Mouse (Mus musculus) limb, embryonic 10.5 days (tissue): Measurements from ENCODE around the gene Sarnp. TPM values are rescaled to one million over a fixed set of nuclear protein-coding genes. Genes with fewer than 3 reads are reported as not detected.
"Not testable (repeated sequence)": the region's sequence is repeated elsewhere in the genome, so short reads cannot be mapped to it uniquely, and the experiment has no call there.

Experiments used
- DNase-seq: peaks from one replicate; pipeline ENCODE4 v3.0.0-alpha.2; 2017; ENCODE audit warnings: low spot score
- H3K27ac ChIP-seq: fragments of 300-500 bp; sonication (generic); 2 replicates; pipeline ENCODE4 v1.5.1; 2016; ENCODE audit warnings: mild to moderate bottlenecking
- H3K27me3 ChIP-seq: fragments of 300-500 bp; sonication (generic); 2 replicates; pipeline ENCODE4 v1.6.1; 2016; ENCODE audit warnings: low read depth, mild to moderate bottlenecking; ENCODE audit not compliant: poor library complexity, severe bottlenecking
- H3K36me3 ChIP-seq: fragments of 300-500 bp; sonication (generic); 2 replicates; pipeline ENCODE4 v1.6.1; 2016; ENCODE audit warnings: mild to moderate bottlenecking, moderate library complexity
- H3K4me1 ChIP-seq: fragments of 300-500 bp; sonication (generic); 2 replicates; pipeline ENCODE4 v1.6.1; 2016
- H3K4me3 ChIP-seq: fragments of 300-500 bp; sonication (generic); 2 replicates; pipeline ENCODE4 v1.5.1; 2016; ENCODE audit warnings: mild to moderate bottlenecking, moderate library complexity
- H3K9me3 ChIP-seq: fragments of 300-500 bp; sonication (generic); replicated peaks from 2 replicates; pipeline ENCODE4 v1.6.1; 2016; ENCODE audit warnings: mild to moderate bottlenecking
- WGBS: fragments of 180-500 bp; shearing (Covaris S2); methylation state at CpG from one replicate; pipeline ENCODE4 v1.1.7; 2016; 5-methylcytosine and 5-hydroxymethylcytosine counted together
- polyA plus RNA-seq: library from polyadenylated mRNA; unstranded; fragments of >200 nt; fragmentation: Nextera tagmentation; extraction: Ambion mirVana; gene quantifications from 2 replicates; pipeline ENCODE4 v1.2.1, GENCODE M21; 2016

Sarnp gene
- polyA plus RNA-seq, 1 experiment from 2014 or later, result 245 TPM

GRCm38 (mm10) chr10:128802956-128803355, 14.2 kb upstream of the Sarnp start:
- 57% methylated on average over 4 of the region's 4 CpGs for WGBS
- H3K4me3 ChIP-seq, result peak overlapping the region; percentile 79
- H3K27me3 ChIP-seq, result no peaks in the 10 kb centered on the region
- H3K27ac ChIP-seq, result no peak overlapping the region; the same call in 1 of the 2 replicates
- H3K4me1 ChIP-seq, result peaks cover 45% of the 10 kb centered on the region
- DNase-seq, result no peak
- H3K9me3 ChIP-seq, result no peaks in the 10 kb centered on the region
- peaks cover 50% of the 10 kb centered on the region for H3K36me3 ChIP-seq

DNA sequence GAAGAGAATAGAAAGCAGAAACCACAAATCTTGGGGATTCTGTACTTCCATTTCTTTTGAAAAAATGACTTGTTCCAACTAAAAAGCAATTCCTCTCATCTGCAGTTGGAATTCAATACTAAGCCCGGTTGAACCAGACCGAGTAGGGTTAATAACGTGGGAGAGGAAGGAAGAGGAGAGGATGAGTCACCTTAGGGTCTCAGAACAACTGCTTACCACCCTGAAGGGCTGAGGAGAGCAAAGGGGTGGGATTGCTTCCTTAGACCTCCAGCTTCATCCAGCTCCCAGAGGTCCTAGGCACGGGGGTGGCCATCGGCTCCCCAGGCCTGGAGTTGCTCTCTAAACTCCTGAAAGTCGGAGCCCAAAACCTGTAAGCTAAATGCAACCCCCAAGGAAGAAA, 13.8 kb upstream of the Sarnp start:
- peak overlapping the region; percentile 93 for H3K27ac ChIP-seq
- peaks cover 47% of the 10 kb centered on the region for H3K4me1 ChIP-seq
- no peaks in the 10 kb centered on the region for H3K9me3 ChIP-seq
- H3K36me3 ChIP-seq, result peaks cover 50% of the 10 kb centered on the region
- 20% methylated on average over 6 of the region's 6 CpGs for WGBS
- H3K27me3 ChIP-seq, result no peaks in the 10 kb centered on the region
- no peak for DNase-seq
- peak overlapping the region; percentile 79 for H3K4me3 ChIP-seq

- Histone ChIP-seq H3K27ac (peak within 1 kb of the TSS; percentile 93), H3K27me3 (no peaks in the 10 kb centered on the region), H3K4me3 (peak within 1 kb of the TSS; percentile 79), H3K4me1 (peaks cover 52% of the 10 kb centered on the region), H3K36me3 (peaks cover 55% of the 10 kb centered on the region), H3K9me3 (no peaks in the 10 kb centered on the region)
- 1% methylated on average over 14 of the region's 14 CpGs for WGBS
- peak; percentile 67 for DNase-seq
These were observed 13.3 kb upstream of the Sarnp start, which contains the start of gene Dnajc14 for GRCm38 (mm10) chr10:128803771-128804270. Gene Dnajc14 (plus strand): TSS chr10:128804062.

GRCm38 (mm10) chr10:128804271-128805091, 12.7 kb upstream of the Sarnp start, which contains the start of gene Tmem198b:
Gene Tmem198b (minus strand): TSS chr10:128804370.
- DNase-seq, result peak; percentile 83
- H3K36me3 ChIP-seq, result peaks cover 58% of the 10 kb centered on the region
- H3K9me3 ChIP-seq, result no peaks in the 10 kb centered on the region
- H3K4me1 ChIP-seq, result peaks cover 55% of the 10 kb centered on the region
- H3K27me3 ChIP-seq, result no peaks in the 10 kb centered on the region
- 0% methylated on average over 27 of the region's 28 CpGs for WGBS
- H3K27ac ChIP-seq, result peak within 1 kb of the TSS; percentile 93
- peak within 1 kb of the TSS; percentile 79 for H3K4me3 ChIP-seq

DNA sequence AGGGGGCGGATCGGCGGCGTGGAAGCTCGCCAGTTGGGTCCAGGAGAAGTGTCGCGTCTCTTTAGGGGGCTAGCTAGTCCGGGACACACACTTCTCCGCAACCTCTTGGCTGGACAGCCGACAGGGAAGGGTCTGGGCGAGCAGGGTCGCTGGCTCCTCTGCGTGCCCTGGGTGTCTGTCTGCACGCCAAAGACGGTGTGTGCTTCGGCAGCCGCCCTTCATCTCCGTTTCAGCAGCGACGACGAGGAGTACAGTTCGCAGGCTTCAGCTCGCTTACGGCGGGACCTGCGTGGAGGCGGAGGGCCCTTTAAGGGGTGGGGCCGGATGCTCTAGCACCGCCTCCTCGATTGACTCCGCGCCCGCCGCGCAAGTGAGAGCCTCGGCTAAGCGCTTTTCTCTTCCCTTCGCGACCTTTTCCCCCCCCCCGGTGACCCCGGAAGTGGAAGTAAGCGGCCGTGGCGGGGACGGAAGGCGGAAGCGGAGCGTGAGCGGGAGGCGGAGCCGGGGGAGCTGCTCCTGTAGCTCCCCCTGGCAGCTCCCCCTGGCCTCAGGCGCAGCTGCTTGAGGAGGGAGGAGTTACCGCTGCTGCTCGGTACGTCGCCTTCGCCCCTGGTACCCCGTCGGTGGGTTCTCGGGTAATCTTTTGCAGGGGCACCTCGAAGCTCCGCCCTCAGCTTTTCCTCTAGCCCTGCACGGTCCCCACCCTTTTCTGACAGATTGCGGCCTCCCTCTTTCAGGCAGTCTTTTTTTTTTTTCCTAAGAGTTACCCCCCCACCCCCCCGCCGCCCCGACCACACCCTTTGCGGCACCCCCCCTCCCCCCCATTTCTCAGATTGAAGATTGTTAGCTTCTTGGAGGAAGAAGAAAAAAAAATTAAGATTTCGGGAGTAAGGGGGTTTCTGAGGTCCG, 11.8 kb upstream of the Sarnp start:
- Histone ChIP-seq H3K36me3 (peaks cover 58% of the 10 kb centered on the region), H3K9me3 (no peaks in the 10 kb centered on the region), H3K27ac (peak overlapping the region; percentile 93), H3K4me1 (peaks cover 55% of the 10 kb centered on the region), H3K4me3 (peak overlapping the region; percentile 79), H3K27me3 (no peaks in the 10 kb centered on the region)
- under 1% methylated on average over 67 of the region's 70 CpGs for WGBS
- DNase-seq, result peak; percentile 99

DNA sequence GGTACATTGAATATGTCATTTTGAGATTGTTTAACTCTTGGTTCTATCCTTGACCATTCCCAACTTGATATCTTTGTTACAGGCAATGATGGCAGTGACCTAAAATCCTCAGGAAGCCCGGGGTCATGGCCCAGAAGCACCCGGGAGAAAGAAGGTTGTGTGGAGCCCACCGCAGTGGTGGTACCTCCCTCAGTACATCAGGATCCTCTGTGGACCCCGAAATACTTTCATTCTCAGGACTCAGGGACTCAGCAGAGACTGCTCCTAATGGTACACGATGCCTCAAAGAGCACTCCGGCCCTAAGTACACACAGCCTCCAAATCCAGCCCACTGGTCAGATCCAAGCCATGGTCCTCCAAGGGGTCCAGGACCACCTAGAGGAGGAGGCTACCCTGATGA, 11.0 kb upstream of the Sarnp start:
- Histone ChIP-seq H3K36me3 (peaks cover 52% of the 10 kb centered on the region), H3K27me3 (no peaks in the 10 kb centered on the region), H3K27ac (peak overlapping the region; percentile 93), H3K4me3 (peak overlapping the region; percentile 79), H3K4me1 (peaks cover 55% of the 10 kb centered on the region), H3K9me3 (no peaks in the 10 kb centered on the region)
- WGBS, result 67% methylated on average over 6 of the region's 6 CpGs
- no peak for DNase-seq

DNA sequence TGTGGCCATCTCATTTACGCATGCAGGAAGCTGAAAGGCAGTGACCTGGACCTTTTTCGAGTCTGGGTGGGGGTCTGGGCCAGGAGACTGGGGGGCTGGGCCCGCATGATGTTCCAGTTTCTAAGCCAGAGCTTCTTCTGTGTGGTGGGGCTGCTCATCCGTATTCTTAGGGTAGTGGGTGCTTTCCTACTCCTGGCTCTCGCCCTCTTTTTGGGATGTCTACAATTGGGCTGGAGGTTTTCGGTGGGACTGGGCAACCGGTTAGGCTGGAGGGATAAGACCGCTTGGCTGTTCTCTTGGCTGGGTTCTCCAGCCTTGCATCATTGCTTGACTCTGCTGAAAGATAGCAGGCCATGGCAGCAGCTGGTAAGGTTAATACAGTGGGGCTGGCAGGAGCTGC, 10.1 kb upstream of the Sarnp start:
- H3K36me3 ChIP-seq, result peaks cover 43% of the 10 kb centered on the region
- no peak for DNase-seq
- H3K9me3 ChIP-seq, result no peaks in the 10 kb centered on the region
- H3K27ac ChIP-seq, result 0 out of 2 replicates have a peak overlapping the region, but pooled peaks have one; percentile 37
- WGBS, result 93% methylated on average over 8 of the region's 8 CpGs
- peak overlapping the region; percentile 79 for H3K4me3 ChIP-seq
- peaks cover 53% of the 10 kb centered on the region for H3K4me1 ChIP-seq
- H3K27me3 ChIP-seq, result no peaks in the 10 kb centered on the region

- DNase-seq, result no peak
- Histone ChIP-seq H3K4me3 (no peak overlapping the region), H3K27ac (no peak overlapping the region), H3K27me3 (no peaks in the 10 kb centered on the region), H3K36me3 (peaks cover 63% of the 10 kb centered on the region), H3K9me3 (no peaks in the 10 kb centered on the region), H3K4me1 (peaks cover 13% of the 10 kb centered on the region)
- WGBS, result 90% methylated on average over 4 of the region's 4 CpGs
These were observed 3.1 kb downstream of the Sarnp start for GRCm38 (mm10) chr10:128820217-128820616.

DNA sequence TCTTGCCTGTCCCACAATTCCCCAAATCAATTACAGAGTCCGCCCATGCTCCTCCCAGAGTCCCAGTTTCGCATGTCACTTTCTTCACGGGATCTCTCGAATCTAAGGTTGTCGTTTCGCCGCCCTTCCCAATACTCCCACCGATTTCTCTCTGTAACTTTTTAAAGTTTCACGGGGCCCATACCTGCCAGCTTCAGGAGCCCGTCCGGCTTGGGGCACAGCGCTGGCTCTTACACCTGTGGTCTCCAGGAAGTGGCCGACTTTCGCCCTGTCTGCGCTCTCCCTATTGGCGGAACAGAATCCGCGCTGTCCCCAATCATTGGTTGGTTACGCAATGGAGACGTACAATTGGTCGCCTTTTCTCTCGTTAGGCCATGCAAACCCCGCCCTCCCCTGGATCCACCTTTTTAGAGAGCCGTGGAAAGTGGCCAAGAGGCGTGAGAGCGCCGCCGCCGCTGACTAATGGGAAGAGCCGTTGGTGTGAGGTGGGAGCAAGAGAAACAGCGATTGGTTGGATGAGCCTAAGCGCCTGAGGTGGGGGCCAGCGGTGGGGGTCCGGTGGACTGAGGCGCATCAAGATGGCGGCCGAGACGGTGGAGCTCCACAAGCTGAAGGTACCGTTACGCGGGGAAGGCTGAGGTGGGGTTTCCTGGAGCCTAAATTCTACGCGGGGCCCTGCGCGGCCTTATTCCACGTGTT, 4.4 kb downstream of the Sarnp start, which contains the start of gene Ormdl2:
TSS of gene Ormdl2 (minus strand) at position 288 of the 699 bp plus-strand sequence.
- Histone ChIP-seq H3K9me3 (no peaks in the 10 kb centered on the region), H3K27me3 (no peaks in the 10 kb centered on the region), H3K4me1 (peaks cover 13% of the 10 kb centered on the region), H3K4me3 (peak within 1 kb of the TSS; percentile 84), H3K36me3 (peaks cover 63% of the 10 kb centered on the region), H3K27ac (peak within 1 kb of the TSS; percentile 90)
- under 1% methylated on average over 46 of the region's 46 CpGs for WGBS
- DNase-seq, result peak; percentile 100

DNA sequence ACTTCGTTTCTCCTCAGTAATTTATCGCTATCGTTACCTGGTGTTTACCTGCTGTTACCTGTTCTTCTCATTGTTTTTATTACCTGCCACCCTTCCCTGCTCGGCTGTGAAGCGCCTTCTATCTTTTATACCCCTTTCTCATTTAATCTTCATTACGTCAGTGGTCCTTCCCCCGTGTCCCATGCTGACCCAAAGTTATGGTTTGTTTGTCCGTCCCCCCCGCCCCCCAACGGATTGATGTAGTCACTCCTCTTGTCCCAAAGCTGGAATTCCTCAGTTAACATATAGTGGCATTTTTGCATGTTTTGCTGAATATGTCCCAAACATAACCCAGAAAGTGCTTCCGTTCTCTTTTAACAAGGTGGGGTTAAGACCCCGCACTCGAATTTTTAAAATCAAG, 5.0 kb downstream of the Sarnp start:
- Histone ChIP-seq H3K4me3 (peak overlapping the region; percentile 84), H3K27me3 (no peaks in the 10 kb centered on the region), H3K36me3 (peaks cover 63% of the 10 kb centered on the region), H3K27ac (peak overlapping the region; percentile 90), H3K4me1 (peaks cover 13% of the 10 kb centered on the region), H3K9me3 (no peaks in the 10 kb centered on the region)
- no peak for DNase-seq
- WGBS, result 5% methylated on average over 13 of the region's 13 CpGs

- H3K9me3 ChIP-seq, H3K27me3 ChIP-seq, DNase-seq, H3K27ac ChIP-seq: not testable (repeated sequence)
- Histone ChIP-seq H3K4me1 (peaks cover 13% of the 10 kb centered on the region), H3K36me3 (peaks cover 63% of the 10 kb centered on the region), H3K4me3 (peak overlapping the region; percentile 84)
- 77% methylated on average over 4 of the region's 4 CpGs for WGBS
These were observed 6.0 kb downstream of the Sarnp start for GRCm38 (mm10) chr10:128823087-128823486.

- Histone ChIP-seq H3K27ac (no peak overlapping the region), H3K9me3 (no peaks in the 10 kb centered on the region), H3K4me1 (peaks cover 13% of the 10 kb centered on the region), H3K36me3 (peaks cover 62% of the 10 kb centered on the region), H3K27me3 (no peaks in the 10 kb centered on the region), H3K4me3 (no peak overlapping the region)
- no peak for DNase-seq
- WGBS, result 95% methylated on average over 9 of the region's 9 CpGs
These were observed 6.7 kb downstream of the Sarnp start for GRCm38 (mm10) chr10:128823821-128824220.
